Mouse (Mus musculus): ENCODE results near the gene Ccng2.

The Ccng2 gene

DNA sequence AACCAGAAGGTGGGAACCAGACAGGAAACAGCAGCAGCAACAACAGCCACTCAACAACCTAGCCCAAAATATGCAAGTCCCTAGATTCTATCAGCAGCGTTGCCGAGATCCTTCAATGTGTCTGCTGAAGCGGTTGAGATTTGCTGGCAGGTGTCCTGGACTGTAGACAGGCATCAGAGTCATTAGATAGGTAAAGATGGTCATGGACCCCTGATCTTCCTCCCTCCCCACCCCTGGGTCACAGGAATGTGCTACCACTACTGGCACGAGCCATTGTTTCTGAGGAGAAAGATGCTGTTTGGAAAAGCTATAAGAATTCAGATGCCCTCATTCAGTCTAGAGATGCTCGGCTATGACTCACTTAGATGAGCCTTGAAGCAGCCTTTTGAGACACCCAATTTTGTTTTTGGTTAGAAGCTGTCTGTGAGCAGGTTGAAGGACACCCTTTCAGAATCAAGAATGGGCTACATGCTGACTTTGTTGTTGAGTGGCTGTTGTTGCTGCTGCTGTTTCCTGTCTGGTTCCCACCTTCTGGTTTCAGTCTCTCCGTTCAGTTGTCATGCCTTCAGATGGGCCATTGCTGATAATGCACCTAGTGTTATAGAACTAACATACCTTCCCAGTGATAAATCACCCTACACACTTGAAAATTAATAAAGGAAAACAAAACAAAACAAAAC is 3.5 kb upstream of the Ccng2 start:
- no peak for DNase-seq

DNA sequence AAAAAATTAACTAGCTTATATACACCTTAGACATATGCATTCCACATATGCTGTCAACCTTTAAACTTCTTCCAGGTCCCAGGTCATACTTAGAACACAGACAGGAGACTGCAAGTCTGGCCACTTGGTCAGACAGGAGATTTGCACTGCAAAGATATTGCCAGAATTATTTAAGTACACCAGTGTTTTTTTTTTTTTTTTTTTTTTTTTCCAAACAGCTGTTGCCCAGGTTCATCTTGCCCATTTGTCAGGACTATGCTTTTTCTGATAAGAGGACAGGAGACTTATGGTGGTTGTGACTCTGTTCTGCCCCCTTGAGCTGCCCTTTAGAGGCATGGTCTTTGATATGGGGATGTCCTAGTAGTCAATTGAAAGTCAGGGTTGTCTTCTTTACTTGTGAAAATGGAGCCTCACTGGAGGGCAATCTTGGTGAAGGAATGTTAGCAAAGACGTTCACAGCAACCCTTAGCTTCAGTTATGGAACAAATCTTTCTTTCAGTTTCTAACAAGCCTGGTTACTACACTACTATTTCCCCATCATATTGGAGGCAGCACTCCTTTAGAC is 2.8 kb upstream of the Ccng2 start:
- DNase-seq = no peak

DNA sequence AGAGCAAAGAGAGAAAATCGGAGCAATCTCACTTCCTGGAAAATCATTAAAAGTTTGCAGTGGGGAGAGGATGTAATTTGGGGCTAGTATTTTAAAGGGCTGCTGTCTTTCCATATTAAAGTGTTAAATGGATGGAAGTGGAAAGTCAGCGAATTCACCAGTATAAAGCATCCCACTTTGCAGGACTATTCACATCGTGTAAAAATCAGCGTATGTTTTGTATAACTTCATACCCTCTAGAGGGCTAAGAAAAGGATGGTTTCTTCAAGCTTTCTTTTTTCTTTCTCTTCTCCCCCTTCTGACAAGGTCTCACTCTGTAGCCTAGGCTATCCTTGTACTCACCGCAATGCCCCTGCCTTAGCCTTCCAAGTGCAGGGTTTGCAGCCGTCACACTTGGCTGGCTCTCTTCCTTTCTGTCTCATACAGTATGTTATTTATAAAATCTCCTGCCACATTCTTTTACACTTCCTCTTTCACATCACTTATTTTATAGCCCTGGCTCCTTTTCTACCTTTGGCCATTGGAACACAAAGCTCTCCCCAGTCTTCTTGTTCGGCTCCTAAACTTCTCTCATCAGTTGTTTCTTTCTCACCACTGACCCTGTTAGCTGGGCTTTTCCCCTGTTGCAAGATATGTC is 1.8 kb upstream of the Ccng2 start:
- DNase-seq = no peak

DNA sequence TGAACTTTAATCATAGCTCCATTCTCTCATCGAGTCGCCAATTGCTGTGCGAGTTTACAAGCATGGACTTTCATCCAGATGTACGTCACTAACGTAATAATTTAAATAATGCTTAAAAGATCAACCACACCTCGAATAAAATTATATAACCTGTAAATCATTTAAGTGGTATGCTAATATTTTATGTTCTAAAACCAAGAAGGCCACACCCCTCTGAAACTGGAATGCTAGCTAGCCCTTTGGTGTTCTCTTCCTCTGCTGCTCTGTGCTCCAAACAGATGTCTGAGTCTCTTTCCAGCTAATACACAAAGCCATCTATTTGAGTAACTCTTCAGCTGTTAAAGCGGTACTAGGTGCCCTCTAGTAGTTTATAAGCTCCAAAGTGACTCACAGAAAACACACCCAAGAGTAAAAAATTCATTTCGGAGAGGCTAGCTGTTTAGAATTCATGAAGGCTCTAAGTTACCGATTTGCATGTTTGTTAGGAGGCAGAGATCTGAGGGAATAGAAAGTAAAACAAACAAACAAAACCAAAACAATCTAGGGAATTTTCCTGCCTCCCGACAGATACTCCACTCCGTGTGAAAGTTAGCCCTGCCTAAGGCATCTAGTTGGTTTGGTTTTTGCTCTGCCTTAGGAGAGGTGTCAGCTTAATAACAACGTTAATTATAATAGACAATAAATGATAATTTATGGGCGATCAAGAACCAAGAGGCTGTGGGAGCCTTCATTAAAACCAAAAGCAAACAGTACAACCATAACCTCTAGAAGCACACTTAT is 1.1 kb upstream of the Ccng2 start:
- no peak for DNase-seq

DNA sequence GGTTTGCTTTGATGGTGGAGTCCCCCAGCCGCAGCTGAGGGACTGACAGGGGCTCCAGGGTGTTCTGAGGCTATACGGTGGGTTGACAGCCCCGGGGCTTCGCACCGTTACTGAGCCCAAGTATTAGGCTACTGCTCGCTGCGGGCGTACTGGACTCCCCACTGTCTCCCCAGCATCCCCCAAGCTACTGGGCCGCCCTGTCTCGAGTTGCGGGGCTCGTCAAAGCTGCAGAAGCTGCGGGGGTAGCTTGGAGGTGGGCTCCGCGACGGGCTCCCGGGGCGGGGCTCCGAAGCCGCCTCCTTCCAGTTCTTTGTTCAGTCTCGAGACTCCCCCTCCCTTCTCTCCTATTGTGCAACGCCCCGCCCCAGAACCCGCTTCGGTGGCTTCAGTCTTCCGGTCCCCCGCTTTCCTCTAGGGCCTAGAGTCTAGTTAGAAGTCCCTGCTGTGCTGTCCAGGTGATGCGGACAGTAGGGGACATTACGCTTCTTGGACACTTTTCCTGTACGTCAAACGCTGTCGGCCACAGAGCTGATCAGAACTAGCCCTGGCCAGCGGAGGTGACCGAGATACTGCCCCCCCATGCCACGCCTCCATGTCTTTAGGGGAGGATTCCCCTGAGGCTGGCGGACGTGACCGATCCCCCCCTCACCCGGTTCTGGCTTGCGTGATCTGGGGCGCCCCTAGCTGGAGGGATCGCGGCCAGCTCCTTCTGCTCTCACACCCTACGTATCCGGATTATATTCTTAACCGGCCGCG is 972 bp downstream of the Ccng2 start:
- peak; percentile 73 for DNase-seq

DNA sequence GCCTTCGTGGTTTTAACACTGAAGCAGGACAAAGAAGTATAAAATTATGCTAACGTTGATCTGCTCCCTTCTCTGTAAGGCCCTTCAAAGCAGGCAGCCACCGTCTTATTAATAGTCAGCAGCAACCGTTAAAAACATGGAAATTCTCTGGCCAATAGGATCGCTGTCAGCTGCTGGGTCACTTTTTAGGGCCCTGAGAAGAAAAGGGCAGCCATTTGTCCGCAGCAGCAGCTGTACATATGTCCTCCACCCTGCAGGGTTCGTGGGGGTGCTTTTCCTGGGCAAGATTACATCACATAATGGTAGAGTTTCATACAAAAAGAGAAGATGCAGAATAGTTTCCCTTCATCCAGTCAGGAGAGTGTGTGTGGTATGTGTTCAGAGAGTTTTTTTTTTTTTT is 3.0 kb downstream of the Ccng2 start:
- no peak for DNase-seq

DNA sequence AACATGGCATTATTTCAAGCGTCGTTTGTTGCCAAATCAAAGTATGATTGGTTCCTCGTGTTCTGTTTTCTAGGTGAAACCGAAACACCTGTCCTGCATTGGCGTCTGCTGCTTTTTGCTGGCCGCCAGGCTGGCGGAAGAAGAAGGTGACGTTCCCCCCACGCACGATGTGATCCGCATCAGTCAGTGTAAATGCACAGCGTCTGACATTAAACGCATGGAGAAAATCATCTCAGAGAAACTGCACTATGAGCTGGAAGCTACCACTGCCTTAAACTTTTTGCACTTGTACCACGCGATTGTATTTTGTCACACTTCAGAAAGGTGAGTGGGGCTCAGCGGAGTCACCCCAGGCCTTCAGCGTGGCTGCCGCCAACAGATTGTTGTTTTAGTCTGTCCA is 3.7 kb downstream of the Ccng2 start:
- no peak for DNase-seq

DNA sequence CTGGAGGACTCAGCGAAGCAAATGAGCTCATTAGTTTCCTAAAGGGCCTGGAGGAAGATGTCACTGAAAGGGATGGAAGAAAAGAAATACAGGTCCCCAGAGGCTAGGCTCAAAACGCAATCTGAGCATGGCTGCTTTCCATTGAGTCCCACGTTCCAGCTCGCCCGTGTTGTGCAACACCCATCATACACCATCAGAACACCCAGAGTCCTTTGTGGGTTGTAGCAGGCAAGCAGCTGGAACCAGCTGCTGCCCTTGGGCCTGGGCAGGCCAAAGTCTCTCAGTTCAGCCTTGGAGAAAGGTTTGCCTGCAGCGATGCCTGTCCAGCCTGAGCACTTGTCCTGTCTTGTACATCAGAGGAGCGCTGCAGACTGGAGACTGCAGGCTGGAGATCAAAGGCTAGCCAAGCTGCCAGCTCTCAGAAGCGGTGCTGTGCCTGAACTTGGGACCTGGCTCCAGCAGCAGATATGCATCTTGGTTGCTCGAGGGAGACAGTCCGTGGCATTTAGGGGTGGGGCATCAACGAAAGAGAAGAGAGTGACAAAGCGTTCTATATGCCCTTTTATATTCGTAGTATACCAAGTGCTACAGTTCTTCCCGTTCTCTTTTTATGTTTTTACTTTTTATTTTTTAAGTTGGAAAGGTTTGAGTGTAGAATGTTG is 15.5 kb downstream of the Ccng2 start:
- no peak for DNase-seq

DNA sequence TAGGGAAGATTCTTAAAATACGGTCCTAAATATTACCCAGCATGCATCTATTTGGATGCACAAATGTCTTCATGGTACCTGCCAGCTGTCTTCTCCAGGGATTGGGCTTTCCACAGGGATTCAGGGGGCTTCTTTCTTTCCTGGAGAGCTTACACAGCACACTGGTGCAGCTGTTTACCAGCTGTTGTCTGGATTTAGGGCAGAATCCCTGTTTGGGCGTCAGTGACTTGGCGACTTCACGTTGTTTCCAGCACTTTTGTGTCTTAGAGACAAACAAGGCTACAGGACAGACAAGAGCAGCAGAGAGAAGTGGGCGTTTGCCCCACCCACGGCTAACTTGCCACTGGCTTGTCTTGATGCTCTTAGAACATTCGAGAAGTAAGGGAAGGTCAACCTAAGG is 16.1 kb downstream of the Ccng2 start:
- no peak for DNase-seq

DNA sequence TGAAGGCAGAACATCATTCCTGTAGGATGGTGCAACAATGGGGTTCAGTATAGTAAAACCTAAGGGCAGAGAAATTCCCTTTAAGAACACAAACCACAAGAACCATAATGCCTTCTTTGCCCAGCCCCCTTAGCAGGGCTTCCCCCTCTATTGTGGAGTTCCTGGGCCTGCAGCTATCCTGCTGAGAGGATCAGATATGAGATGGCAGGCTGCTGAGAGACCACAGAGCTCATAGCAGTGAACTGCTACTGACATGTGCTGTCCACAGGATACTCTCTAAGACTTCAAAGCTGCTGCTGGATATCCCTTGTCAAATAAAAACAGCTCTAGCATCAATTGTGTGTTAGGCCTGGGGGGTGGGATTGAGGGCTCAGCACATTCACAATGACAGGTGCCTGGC is 21.5 kb downstream of the Ccng2 start:
- DNase-seq = no peak

DNA sequence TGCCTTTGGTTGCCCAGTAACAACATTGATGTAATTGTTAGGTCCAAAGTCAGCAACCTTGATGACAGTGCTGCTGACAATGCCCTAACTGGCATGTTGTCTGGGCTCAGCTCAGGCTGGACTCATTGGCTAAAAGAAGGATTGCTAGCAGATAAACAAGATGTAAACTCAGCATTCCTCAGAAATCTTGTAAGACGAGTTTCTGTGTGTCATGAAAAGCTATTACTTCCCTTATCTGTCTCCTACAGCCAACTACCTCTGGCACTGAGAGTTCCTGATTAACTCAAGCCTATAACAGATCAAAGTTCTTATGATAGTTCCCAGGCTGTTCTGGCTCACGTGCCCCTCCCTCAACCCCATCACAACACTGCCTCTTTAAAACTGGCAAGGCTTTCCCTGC is 23.2 kb downstream of the Ccng2 start:
- DNase-seq = no peak

DNA sequence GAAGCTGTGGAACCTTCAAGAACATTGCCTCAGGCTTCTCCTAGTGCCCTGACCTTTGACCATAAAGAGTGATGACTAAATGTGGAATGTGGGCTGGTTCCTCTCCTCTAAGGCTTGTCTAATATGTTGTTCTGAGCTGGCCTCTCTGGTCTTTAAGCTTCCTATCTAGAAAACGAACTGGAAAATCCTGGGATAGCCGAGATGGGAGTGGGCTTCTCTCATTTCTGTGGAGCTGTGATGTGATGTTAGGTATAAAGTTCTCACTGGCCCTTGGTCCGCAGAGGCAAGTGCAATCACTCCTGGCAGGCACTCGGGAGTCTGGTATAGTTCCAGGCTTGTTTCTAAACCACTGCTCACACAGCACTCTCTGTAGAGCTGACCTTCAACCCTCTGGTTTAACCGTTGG is 29.3 kb downstream of the Ccng2 start:
- no peak for DNase-seq

DNA sequence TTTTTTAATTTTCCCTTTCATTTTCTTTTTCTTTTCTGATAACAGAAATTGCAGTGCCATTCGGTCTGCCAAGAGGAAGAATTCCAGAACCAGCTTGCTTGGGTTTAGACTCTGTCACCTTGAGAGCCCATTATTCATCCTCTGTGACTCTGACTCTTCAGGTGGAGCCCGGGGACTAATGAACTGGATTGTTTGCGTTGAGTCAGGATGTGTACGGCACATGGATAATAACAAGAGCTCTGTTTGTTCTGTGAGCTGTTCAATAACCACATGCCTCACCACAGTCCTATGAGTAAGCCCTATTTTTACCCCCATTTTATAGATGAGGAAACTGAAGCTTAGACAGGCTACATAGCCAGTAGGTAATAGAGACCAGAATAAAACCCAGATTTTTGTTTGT is 29.7 kb downstream of the Ccng2 start:
- no peak for DNase-seq

DNA sequence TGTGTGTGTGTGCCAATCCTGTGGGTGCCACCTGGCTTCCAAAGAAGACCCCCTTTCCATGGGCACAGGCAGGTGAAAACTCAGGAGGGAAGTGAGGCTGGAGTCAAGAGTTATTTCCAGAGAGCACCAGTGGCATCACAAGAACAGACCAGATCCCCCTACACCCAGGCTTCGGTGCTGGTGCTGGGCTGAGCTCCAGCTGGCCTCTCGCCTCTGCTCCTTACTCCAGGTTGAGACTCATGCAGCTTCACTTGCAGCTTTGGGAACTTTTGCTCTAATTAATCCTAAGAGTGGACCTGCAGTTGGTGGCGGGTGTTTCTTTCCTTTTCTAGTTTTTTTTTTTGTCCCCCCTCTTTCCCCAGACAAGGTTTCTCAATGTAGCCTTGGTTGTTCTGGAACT is 30.3 kb downstream of the Ccng2 start:
- DNase-seq = no peak

DNA sequence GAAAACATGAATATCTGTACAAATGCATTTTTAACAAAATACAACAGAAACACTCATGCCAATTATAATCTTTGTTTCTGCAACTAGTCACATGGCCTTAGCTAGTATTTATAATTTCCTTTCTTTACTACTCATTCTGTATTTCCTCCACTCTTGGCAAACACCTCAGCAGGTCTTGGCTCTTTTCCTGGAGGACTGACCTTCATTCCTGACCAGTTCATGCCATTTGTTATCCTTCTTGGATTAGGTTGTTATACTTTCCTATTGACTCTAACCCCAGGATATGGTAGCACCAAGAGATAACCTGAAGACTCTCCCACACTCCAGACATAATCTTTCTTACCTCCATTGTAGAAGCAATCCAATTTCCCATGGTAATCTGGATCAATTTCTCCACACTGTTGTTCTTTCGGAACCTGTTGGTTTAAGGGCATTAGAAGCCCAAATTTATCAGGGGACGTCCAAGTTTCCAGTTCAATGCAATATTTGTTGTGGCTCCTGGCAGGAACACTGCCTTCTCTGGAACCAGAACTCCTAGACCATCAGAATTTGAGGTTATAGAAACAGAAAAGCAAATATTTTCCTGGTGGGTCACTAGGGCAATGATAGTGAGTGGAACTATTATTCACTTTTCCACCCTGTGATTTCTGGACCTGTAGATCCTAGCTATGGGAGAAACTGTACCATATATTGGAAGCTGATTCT is 38.2 kb downstream of the Ccng2 start:
- no peak for DNase-seq

DNA sequence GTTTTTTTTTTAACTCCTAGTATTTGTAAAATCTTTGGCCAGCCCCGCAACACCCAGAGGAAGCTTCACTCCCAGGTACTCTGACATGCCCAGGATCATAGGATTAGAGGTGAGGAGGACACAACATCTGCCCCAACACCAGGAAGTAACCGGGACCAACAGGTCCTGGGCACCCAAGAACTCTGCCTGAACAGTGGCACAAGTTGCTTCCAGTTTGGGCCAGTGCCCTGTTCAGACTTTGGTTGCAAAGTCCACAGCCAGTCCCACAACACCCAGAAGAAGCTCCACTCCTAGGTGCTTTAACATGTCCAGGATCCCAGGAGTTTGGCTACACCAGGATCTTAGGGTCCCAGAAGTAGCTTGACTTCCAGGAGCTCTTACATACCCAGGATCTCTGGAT is 41.9 kb downstream of the Ccng2 start:
- no peak for DNase-seq

DNA sequence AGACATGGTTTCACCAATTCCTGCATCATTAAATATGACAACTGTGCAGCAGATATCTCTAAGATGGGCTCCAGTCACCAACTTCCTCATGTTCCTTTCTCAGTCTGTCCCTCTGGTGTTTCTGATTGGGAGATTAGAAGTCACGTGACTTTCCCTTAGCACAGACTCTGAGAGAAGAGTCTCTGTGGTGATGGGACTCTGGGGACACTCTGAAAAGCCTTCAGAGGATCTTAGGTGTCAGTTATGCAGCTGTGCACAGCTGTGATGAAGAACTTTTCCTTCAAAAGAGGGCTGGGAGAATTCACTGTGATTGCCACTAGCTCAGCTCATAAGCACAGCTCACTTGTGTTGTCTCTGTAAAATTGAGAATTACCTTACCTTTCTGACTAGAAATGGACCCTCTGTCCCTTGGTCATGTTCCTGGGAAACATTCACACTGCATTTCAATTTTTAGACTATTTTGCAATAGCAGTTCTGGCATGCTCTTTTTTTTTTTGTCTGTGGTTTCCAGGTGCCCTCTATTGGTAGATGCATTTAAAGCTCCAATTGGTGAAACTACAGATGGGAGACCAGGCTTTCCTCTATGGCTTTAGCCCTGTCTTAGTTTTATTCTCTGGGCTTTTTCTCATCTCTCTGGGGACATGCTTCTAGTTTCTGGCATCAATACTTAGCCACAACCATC is 56.4 kb downstream of the Ccng2 start:
- peak; percentile 10 for DNase-seq
